Mouse (Mus musculus): Measurements from ENCODE around the gene Dzip1.

DNA sequence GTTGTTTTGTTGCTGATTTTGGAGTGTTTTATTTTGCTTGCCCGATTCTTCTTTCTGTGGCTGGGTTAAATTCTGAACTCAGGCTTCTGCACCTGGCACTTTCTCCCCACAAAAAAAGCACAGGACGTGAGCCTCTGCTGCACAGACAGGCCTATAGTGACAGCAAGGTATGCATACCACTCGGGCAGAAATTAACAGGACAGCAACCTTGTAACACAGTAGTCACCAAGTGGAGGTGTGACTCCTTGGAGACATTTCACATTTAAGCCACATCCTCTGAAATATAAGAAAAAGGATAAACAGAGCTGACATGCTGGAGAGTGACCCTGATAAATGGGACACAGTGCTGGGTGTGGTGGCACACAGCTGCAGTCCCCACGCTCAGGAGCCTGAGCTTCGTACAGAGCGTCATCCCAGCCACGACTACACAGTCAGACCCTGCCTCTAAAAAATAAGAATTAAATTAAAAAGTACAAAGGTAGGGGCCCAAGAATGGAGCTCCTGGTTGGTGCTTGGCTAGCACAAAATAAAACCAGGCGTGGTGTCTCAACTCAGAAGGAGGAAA, 86.6 kb downstream of the Dzip1 start:
- TF ChIP-seq CTCF (IDR thresholded peaks at IDR 0.05; ENCODE audit: borderline replicate concordance, insufficient read depth, low read length) (no peak), POLR2A (IDR thresholded peaks at IDR 0.05; ENCODE audit: low read depth, low read length) (no peak)
